12 mouse cellular contexts compared by ENCODE assay signal in genomic region chr13:9712409-9712808, GRCm38 (mm10).
"Had no signal": no experiment of that assay in that cellular context is flagged by ENCODE, and none has a peak within 500 bp of the region (broad histone marks: within the 10 kb centered on the region; RNA-seq: fewer than 3 reads in every experiment).

No protein-coding gene starts in this region.

- H3K27ac ChIP-seq: kidney, postnatal 0 days; liver, embryonic 15.5 days; midbrain, embryonic 13.5 days had no signal

- H3K4me3 ChIP-seq: liver, embryonic 15.5 days; midbrain, embryonic 13.5 days had no signal

- H3K9ac ChIP-seq: liver, embryonic 15.5 days; midbrain, embryonic 13.5 days had no signal

- H3K4me1 ChIP-seq: midbrain, embryonic 13.5 days had no signal

- H3K4me2 ChIP-seq: liver, embryonic 11.5 days; liver, embryonic 15.5 days; midbrain, embryonic 13.5 days had no signal

- DNase-seq: kidney, adult 2 months; kidney, postnatal 36 days; left cerebral cortex, postnatal 4 days; lung, adult 2 months; lung, postnatal 36 days; right cerebral cortex, postnatal 25 days; thymus, postnatal 36 days had no signal

- H3K27me3 ChIP-seq: liver, embryonic 15.5 days; midbrain, embryonic 13.5 days had no signal

- ATAC-seq: lung, postnatal 0 days; midbrain, embryonic 13.5 days had no signal

- H3K9me3 ChIP-seq: liver, embryonic 15.5 days; midbrain, embryonic 13.5 days had no signal
